Mouse (Mus musculus): Measurements from ENCODE around the gene Ggcx. TPM values are rescaled to one million over a fixed set of nuclear protein-coding genes. Genes with fewer than 3 reads are reported as not detected.

The Ggcx gene
- 7.4 and 10.9 TPM in 2 replicates for polyA plus RNA-seq (2014; fragmentation: Nextera tagmentation; extraction: Ambion mirVana)

DNA sequence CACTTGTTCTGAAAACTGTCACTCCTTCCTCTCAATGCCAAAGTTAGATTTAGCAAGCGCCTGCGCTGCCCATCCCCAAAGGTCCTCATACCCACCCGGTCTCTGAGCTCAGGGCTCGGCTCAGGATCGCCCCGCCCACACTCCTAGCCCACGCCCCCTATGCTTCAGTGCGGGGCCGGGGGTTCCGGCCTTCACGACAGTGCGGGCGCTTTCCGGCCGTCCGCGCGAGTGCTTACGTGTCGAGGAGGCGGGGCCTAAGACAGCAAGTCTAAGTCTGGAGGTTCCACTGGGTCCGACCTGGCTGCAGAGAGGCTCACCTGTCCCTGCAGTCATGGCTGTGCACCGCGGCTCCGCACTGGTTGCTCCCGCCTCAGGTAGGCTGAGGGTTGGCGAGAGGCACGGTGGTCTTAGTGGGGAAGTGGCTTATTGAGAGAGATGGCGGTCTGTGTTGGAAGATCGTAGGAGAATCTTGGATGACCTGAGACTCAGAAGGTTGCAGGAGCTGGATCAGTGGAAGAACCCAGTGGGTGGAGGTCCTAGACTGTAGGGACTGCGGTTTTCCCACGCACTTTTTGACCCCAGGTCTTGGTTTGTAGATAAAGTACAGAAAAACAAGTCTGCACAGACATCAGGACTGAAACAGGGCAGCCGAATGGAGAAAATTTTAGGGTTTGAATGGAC is at the start of gene Ggcx:
Ggcx (plus strand) TSS at position 233 of the 681 bp plus-strand sequence.
- peak; percentile 92 for DNase-seq (ENCODE audit: low spot score)
- Histone ChIP-seq H3K27me3 (ENCODE audit: control insufficient read depth, insufficient read depth, low read length) (no peaks in the 10 kb centered on the region), H3K9ac (peak within 1 kb of the TSS; percentile 90), H3K4me1 (replicated peaks; ENCODE audit: control insufficient read depth, insufficient read depth, low read length) (peaks cover 10% of the 10 kb centered on the region), H3K4me3 (replicated peaks; ENCODE audit: low read length) (peak within 1 kb of the TSS; percentile 78), H3K9me3 (ENCODE audit: control insufficient read depth, low read length) (no peaks in the 10 kb centered on the region), H3K4me2 (replicated peaks) (peak within 1 kb of the TSS; percentile 79), H3K36me3 (replicated peaks; ENCODE audit: control insufficient read depth, insufficient read depth) (peaks cover 21% of the 10 kb centered on the region), H3K27ac (peak within 1 kb of the TSS; percentile 75)
- WGBS: 2% methylated on average over 33 of the region's 33 CpGs
- ATAC-seq (ENCODE audit: low FRiP score): peak; percentile 96

DNA sequence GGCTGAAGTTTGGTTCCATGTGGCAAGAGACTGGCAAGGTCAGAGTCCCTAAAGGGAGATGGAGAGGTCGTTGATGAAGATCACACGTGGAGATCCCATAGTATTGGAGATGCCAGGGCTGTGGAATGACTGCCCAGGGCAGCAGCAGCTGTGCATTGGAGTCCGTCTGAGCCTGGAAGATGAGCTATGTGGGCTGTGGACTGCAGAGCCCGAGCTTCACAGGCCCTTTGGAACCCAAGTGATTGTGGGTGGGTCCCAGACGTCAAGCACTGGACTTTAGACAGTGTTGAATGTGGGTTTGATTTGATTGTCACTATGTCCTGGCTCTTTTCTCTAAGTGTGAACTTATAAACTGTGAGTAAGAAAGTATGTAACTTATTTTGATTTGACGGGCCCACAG is 49.1 kb upstream of the Ggcx start:
- Histone ChIP-seq H3K36me3 (replicated peaks; ENCODE audit: control insufficient read depth, insufficient read depth) (peaks cover 7% of the 10 kb centered on the region), H3K4me3 (replicated peaks; ENCODE audit: low read length) (no peak overlapping the region), H3K4me2 (replicated peaks) (no peak overlapping the region), H3K27me3 (ENCODE audit: control insufficient read depth, insufficient read depth, low read length) (no peaks in the 10 kb centered on the region), H3K9ac (no peak overlapping the region), H3K4me1 (replicated peaks; ENCODE audit: control insufficient read depth, insufficient read depth, low read length) (peaks cover 8% of the 10 kb centered on the region), H3K27ac (no peak overlapping the region), H3K9me3 (ENCODE audit: control insufficient read depth, low read length) (no peaks in the 10 kb centered on the region)
- DNase-seq (ENCODE audit: low spot score) (no peak), ATAC-seq (ENCODE audit: low FRiP score) (no peak)
- 75% methylated on average over 6 of the region's 6 CpGs for WGBS

DNA sequence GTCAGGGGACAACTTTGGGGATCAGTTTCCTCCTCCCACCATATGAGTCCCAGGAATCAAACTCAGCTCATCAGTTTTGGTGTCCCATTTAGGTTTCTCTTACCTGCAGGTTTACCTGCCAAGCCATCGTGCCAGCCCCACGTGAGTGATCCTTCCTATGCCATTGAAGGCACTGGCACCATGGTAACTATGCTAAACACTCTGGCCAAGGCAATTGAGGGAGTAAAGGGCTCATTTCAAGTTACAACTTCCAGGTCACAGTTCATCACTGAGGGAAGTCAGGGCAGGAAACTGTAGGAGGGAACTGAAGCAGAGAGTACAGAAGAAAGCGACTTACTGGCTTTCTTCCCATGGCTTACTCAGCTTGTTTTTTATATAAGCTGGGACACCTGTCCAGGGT is 47.8 kb upstream of the Ggcx start:
- DNase-seq (ENCODE audit: low spot score) (no peak), ATAC-seq (ENCODE audit: low FRiP score) (no peak)
- H3K9ac ChIP-seq: no peak overlapping the region
- H3K27me3 ChIP-seq (ENCODE audit: control insufficient read depth, insufficient read depth, low read length): no peaks in the 10 kb centered on the region
- H3K9me3 ChIP-seq (ENCODE audit: control insufficient read depth, low read length): no peaks in the 10 kb centered on the region
- no peak overlapping the region for H3K27ac ChIP-seq
- no peak overlapping the region for H3K4me2 ChIP-seq (replicated peaks)
- no peaks in the 10 kb centered on the region for H3K36me3 ChIP-seq (replicated peaks; ENCODE audit: control insufficient read depth, insufficient read depth)
- WGBS: 66% methylated on average over 3 of the region's 3 CpGs
- H3K4me1 ChIP-seq (replicated peaks; ENCODE audit: control insufficient read depth, insufficient read depth, low read length): peaks cover 5% of the 10 kb centered on the region
- H3K4me3 ChIP-seq (replicated peaks; ENCODE audit: low read length): no peak overlapping the region

DNA sequence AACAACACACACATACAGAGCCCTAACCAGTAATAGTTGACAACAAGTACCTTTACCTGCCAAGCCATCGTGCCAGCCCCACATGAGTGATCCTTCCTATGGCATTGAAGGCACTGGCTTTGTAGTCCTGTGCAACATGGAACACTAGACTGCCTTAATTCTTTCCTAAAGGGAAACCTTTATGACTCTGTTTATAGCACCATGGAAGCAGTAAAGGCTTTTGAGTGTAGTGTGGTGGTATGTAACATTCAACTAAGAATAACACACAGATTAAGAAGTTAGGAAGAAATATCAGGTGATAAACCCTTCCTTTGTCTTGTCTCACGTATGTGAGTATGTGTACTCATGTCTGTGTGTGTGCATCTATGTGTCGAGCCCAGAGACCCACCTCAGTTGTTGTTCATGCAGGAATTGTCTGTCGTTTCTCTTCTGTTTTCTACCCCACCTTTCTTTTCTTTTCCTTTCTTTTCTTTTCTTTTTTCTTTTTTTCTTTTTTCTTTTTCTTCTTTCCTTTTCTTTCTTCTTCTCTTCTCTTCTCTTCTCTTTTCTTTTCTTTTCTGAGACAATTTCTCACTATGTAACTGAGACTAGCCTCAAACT is 47.2 kb upstream of the Ggcx start, which contains the start of gene Rnf181:
Rnf181 (minus strand) TSS at position 113 of the 600 bp plus-strand sequence.
- WGBS: 80% methylated on average over 4 of the region's 4 CpGs

DNA sequence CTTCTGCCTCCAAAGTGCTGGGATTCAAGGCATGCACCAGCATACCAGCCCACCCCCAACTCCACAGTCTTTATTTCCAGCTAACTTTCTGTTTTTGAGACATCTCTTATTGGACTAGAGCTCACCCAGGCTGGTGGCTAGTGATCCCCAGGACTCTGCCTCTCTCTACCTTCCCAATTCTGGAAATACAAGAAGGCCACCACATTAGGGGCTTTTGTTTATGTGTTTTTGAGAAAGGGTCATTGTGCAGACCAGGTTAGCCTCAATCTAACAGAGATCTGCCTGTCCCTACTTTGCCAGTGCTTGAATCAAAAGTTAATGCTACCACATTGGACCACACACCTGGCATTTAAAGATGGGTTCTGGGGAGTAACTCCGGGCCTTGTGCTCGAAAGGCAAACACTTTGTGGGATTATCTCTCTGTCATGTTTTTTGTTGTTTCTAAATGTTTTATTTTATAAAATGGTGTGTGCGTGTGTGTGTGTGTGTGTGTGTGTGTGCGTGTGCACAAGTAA is 46.6 kb upstream of the Ggcx start:
- no peak overlapping the region for H3K4me2 ChIP-seq (replicated peaks)
- H3K27ac ChIP-seq: no peak overlapping the region
- WGBS: 77% methylated on average over 4 of the region's 4 CpGs
- H3K36me3 ChIP-seq (replicated peaks; ENCODE audit: control insufficient read depth, insufficient read depth): no peaks in the 10 kb centered on the region
- H3K9me3 ChIP-seq (ENCODE audit: control insufficient read depth, low read length): no peaks in the 10 kb centered on the region
- no peak overlapping the region for H3K9ac ChIP-seq
- no peak for ATAC-seq (ENCODE audit: low FRiP score)
- DNase-seq (ENCODE audit: low spot score): no peak
- H3K4me1 ChIP-seq (replicated peaks; ENCODE audit: control insufficient read depth, insufficient read depth, low read length): no peaks in the 10 kb centered on the region
- no peaks in the 10 kb centered on the region for H3K27me3 ChIP-seq (ENCODE audit: control insufficient read depth, insufficient read depth, low read length)
- no peak overlapping the region for H3K4me3 ChIP-seq (replicated peaks; ENCODE audit: low read length)

More for the DNA sequence above, 47.2 kb upstream of the Ggcx start, which contains the start of gene Rnf181:
- Histone ChIP-seq H3K36me3 (replicated peaks; ENCODE audit: control insufficient read depth, insufficient read depth) (no peaks in the 10 kb centered on the region), H3K27ac (no peak within 1 kb of the TSS), H3K4me1 (replicated peaks; ENCODE audit: control insufficient read depth, insufficient read depth, low read length) (no peaks in the 10 kb centered on the region), H3K9ac (no peak within 1 kb of the TSS), H3K27me3 (ENCODE audit: control insufficient read depth, insufficient read depth, low read length) (no peaks in the 10 kb centered on the region), H3K4me3 (replicated peaks; ENCODE audit: low read length) (no peak within 1 kb of the TSS), H3K4me2 (replicated peaks) (no peak within 1 kb of the TSS), H3K9me3 (ENCODE audit: control insufficient read depth, low read length) (no peaks in the 10 kb centered on the region)
- DNase-seq (ENCODE audit: low spot score) (no peak), ATAC-seq (ENCODE audit: low FRiP score) (no peak)

DNA sequence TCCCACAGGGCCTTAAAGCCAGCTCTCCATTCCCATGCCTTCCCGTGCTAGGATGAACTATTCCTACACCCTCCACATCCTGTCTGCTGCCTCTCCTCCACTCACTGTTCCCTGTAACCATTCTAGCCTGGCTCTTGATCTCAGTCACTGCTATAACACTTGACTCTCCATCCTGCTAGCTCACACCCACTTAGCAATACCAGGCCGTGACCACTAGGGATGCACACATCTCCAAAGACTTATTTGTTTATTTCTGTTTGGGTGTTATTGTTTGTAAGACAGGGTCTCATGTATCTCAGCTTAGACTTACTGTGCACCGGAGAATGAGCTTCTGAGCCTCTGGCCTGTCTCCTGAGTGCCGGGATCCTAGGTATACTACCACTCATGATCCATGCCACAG is 44.6 kb upstream of the Ggcx start:
- no peak overlapping the region for H3K27ac ChIP-seq
- no peak for ATAC-seq (ENCODE audit: low FRiP score)
- no peaks in the 10 kb centered on the region for H3K36me3 ChIP-seq (replicated peaks; ENCODE audit: control insufficient read depth, insufficient read depth)
- H3K4me3 ChIP-seq (replicated peaks; ENCODE audit: low read length): no peak overlapping the region
- H3K9ac ChIP-seq: no peak overlapping the region
- H3K4me2 ChIP-seq (replicated peaks): no peak overlapping the region
- H3K4me1 ChIP-seq (replicated peaks; ENCODE audit: control insufficient read depth, insufficient read depth, low read length): no peaks in the 10 kb centered on the region
- 79% methylated on average over 4 of the region's 4 CpGs for WGBS
- no peak for DNase-seq (ENCODE audit: low spot score)
- H3K27me3 ChIP-seq (ENCODE audit: control insufficient read depth, insufficient read depth, low read length): no peaks in the 10 kb centered on the region
- H3K9me3 ChIP-seq (ENCODE audit: control insufficient read depth, low read length): no peaks in the 10 kb centered on the region

DNA sequence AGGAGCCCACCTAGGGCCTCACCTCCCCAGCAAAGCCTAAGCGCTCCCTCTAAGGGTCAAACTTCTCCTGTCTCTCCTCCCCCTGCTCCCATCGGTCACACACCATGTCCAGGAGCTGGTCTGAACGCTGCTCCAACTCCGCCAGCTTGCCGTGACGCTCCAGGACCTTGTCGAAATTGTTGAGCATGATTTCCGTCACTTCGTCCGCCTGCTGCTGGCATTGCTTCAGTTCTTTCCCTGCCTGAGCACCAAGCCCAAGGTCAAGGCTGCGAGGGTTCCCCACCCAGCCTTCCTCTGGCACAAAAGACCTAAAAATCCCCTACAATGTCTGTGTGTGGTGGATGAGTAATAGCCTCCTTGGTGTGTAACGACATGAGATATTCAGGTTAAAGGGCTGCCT is 44.0 kb upstream of the Ggcx start:
- H3K27me3 ChIP-seq (ENCODE audit: control insufficient read depth, insufficient read depth, low read length): no peaks in the 10 kb centered on the region
- H3K36me3 ChIP-seq (replicated peaks; ENCODE audit: control insufficient read depth, insufficient read depth): no peaks in the 10 kb centered on the region
- H3K9me3 ChIP-seq (ENCODE audit: control insufficient read depth, low read length): no peaks in the 10 kb centered on the region
- H3K27ac ChIP-seq: no peak overlapping the region
- H3K4me1 ChIP-seq (replicated peaks; ENCODE audit: control insufficient read depth, insufficient read depth, low read length): no peaks in the 10 kb centered on the region
- H3K9ac ChIP-seq: no peak overlapping the region
- WGBS: 82% methylated on average over 12 of the region's 12 CpGs
- H3K4me3 ChIP-seq (replicated peaks; ENCODE audit: low read length): no peak overlapping the region
- DNase-seq (ENCODE audit: low spot score) (no peak), ATAC-seq (ENCODE audit: low FRiP score) (no peak)
- H3K4me2 ChIP-seq (replicated peaks): no peak overlapping the region

DNA sequence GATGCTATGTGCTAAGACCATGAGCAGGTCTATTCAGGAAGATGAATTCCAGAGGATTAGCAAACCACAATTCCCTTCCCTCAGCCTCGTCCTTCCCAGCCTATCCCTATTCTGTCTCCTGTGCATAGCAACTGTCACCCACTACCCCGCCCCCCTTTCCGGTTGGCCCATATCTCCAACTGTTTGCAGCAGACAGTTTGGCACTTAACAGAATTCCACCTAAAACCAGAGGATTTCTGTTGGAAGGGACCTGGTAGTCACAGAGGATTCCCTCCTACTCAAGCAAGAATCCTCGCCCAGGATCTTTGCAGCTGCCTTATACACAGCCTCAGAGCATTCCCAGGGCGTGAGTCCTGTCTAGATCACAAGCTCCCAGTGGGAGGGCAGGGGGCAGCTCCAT is 43.0 kb upstream of the Ggcx start:
- H3K9me3 ChIP-seq (ENCODE audit: control insufficient read depth, low read length): no peaks in the 10 kb centered on the region
- no peaks in the 10 kb centered on the region for H3K27me3 ChIP-seq (ENCODE audit: control insufficient read depth, insufficient read depth, low read length)
- no peak overlapping the region for H3K27ac ChIP-seq
- no peak for DNase-seq (ENCODE audit: low spot score)
- no peaks in the 10 kb centered on the region for H3K36me3 ChIP-seq (replicated peaks; ENCODE audit: control insufficient read depth, insufficient read depth)
- no peak for ATAC-seq (ENCODE audit: low FRiP score)
- no peak overlapping the region for H3K4me2 ChIP-seq (replicated peaks)
- no peaks in the 10 kb centered on the region for H3K4me1 ChIP-seq (replicated peaks; ENCODE audit: control insufficient read depth, insufficient read depth, low read length)
- WGBS: 54% methylated on average over 5 of the region's 5 CpGs
- H3K4me3 ChIP-seq (replicated peaks; ENCODE audit: low read length): no peak overlapping the region
- H3K9ac ChIP-seq: no peak overlapping the region

DNA sequence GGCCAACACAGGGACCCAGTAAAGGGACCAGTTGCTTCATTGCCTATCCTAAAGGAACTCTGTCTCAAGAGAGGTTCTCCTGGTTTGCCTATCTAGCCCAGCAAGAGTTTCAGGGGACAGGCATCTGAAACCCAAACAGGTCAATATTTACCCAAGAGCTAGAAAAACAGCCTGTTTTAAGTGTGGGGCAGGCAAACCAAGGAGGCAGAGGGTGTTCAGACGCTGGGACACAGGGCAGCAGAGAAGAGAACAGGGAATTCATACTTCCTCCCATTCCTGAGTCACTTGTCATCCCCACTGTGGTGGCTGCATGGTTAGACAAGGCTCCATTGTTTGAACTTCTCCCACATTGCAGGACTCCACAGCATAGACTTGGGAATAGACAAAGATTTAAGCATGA is 42.5 kb upstream of the Ggcx start:
- Histone ChIP-seq H3K9ac (no peak overlapping the region), H3K36me3 (replicated peaks; ENCODE audit: control insufficient read depth, insufficient read depth) (no peaks in the 10 kb centered on the region), H3K9me3 (ENCODE audit: control insufficient read depth, low read length) (no peaks in the 10 kb centered on the region), H3K4me2 (replicated peaks) (no peak overlapping the region), H3K27me3 (ENCODE audit: control insufficient read depth, insufficient read depth, low read length) (no peaks in the 10 kb centered on the region), H3K4me3 (replicated peaks; ENCODE audit: low read length) (no peak overlapping the region), H3K4me1 (replicated peaks; ENCODE audit: control insufficient read depth, insufficient read depth, low read length) (no peaks in the 10 kb centered on the region), H3K27ac (no peak overlapping the region)
- 33% methylated on average over 1 of the region's 1 CpGs for WGBS
- DNase-seq (ENCODE audit: low spot score): no peak
- ATAC-seq (ENCODE audit: low FRiP score): no peak
